Mouse (Mus musculus) layer of hippocampus, adult 9-10 months (tissue): Measurements from ENCODE around the gene Tvp23b.

Experiments
- DNase-seq: peaks from one replicate; pipeline ENCODE4 v3.0.0; 2022; ENCODE audit warnings: low spot score

Tvp23b gene

GRCm38 (mm10) chr11:62879220-62880048 lies at the start of gene Tvp23b:
Tvp23b (plus strand) TSS chr11:62879455.
- peak; percentile 90 for DNase-seq

- DNase-seq: no peak
These were observed 48.9 kb upstream of the Tvp23b start for GRCm38 (mm10) chr11:62830387-62830786.

- no peak for DNase-seq
These were observed 47.3 kb upstream of the Tvp23b start for GRCm38 (mm10) chr11:62831906-62832305.

GRCm38 (mm10) chr11:62844562-62844961 lies 34.7 kb upstream of the Tvp23b start:
- DNase-seq: no peak

- DNase-seq: no peak
These were observed 33.5 kb upstream of the Tvp23b start for GRCm38 (mm10) chr11:62845730-62846129.

GRCm38 (mm10) chr11:62846961-62847654 lies 32.1 kb upstream of the Tvp23b start, which contains the start of gene Fbxw10:
Fbxw10 (plus strand) TSS chr11:62847069.
- peak; percentile 41 for DNase-seq

GRCm38 (mm10) chr11:62847655-62848191 lies 31.5 kb upstream of the Tvp23b start:
- DNase-seq: no peak

GRCm38 (mm10) chr11:62848301-62848700 lies 31.0 kb upstream of the Tvp23b start:
- DNase-seq: no peak

- DNase-seq: no peak
These were observed 28.1 kb upstream of the Tvp23b start for GRCm38 (mm10) chr11:62851199-62851598.

GRCm38 (mm10) chr11:62853334-62853733 lies 25.9 kb upstream of the Tvp23b start:
- no peak for DNase-seq

- DNase-seq: no peak
These were observed 13.7 kb upstream of the Tvp23b start for GRCm38 (mm10) chr11:62865562-62865961.

GRCm38 (mm10) chr11:62866685-62867084 lies 12.6 kb upstream of the Tvp23b start:
- no peak for DNase-seq

- no peak for DNase-seq
These were observed 10.1 kb upstream of the Tvp23b start for GRCm38 (mm10) chr11:62869201-62869600.

- no peak for DNase-seq
These were observed 9.4 kb upstream of the Tvp23b start for GRCm38 (mm10) chr11:62869715-62870371.

GRCm38 (mm10) chr11:62873479-62873878 lies 5.8 kb upstream of the Tvp23b start:
- DNase-seq: no peak

- DNase-seq: no peak
These were observed 3.6 kb upstream of the Tvp23b start for GRCm38 (mm10) chr11:62875696-62876095.

- DNase-seq: no peak
These were observed 2.8 kb upstream of the Tvp23b start for GRCm38 (mm10) chr11:62876445-62876844.

- no peak for DNase-seq
These were observed 1.9 kb upstream of the Tvp23b start for GRCm38 (mm10) chr11:62877391-62877790.

- DNase-seq: no peak
These were observed 527 bp upstream of the Tvp23b start for GRCm38 (mm10) chr11:62878728-62879127.

GRCm38 (mm10) chr11:62883407-62883806 lies 4.2 kb downstream of the Tvp23b start:
- no peak for DNase-seq

GRCm38 (mm10) chr11:62885323-62885722 lies 6.1 kb downstream of the Tvp23b start:
- no peak for DNase-seq

- no peak for DNase-seq
These were observed 11.5 kb downstream of the Tvp23b start for GRCm38 (mm10) chr11:62890796-62891195.
